Mouse (Mus musculus) bone marrow, adult 2 months (tissue): ENCODE measurements around the gene Frmd5.

Experiments
- CTCF ChIP-seq: fragments of 200-500 bp; IDR thresholded peaks from 2 replicates; pipeline ENCODE4 v1.5.1; 2011; ENCODE audit warnings: low read length, control low read depth; ENCODE audit not compliant: control insufficient read depth, insufficient read depth
- POLR2A ChIP-seq: fragments of 200-500 bp; IDR thresholded peaks from 2 replicates; pipeline ENCODE4 v1.6.1; 2011; ENCODE audit warnings: low read depth, mild to moderate bottlenecking, control low read depth, low read length, borderline replicate concordance; ENCODE audit not compliant: control insufficient read depth

- TF ChIP-seq CTCF: no peak
- TF ChIP-seq POLR2A: no peak
These were observed 131.0 kb downstream of the Frmd5 start for GRCm38 (mm10) chr2:121675895-121676294.
